8 mouse cellular contexts compared by ENCODE assay signal in genomic region chr11:115933108-115933746, GRCm38 (mm10). TPM values are rescaled to one million over a fixed set of nuclear protein-coding genes. Genes with fewer than 3 reads are reported as not detected.
DNase-seq lines count a peak whose midpoint lies in the region; ATAC-seq and TF ChIP-seq lines count a peak whose summit lies in the region.

TSS of gene Sap30bp (plus strand) at chr11:115933282.
TSS of gene Recql5 (minus strand) at chr11:115933477.

- no peak for TF ChIP-seq CTCF in ES-Bruce4 (IDR thresholded peaks at IDR 0.05; ENCODE audit: low read depth, low read length)
- no peak for TF ChIP-seq CTCF in liver, postnatal 0 days (IDR thresholded peaks at IDR 0.05; ENCODE audit: low read depth)

- H3K4me2 ChIP-seq in forebrain, embryonic 13.5 days, result peak within 1 kb of the TSS; percentile 93
- peak within 1 kb of the TSS; percentile 89 for H3K4me2 ChIP-seq in liver, postnatal 0 days (ENCODE audit: low read depth, low read length)
- H3K4me2 ChIP-seq in neural tube, embryonic 14.5 days (ENCODE audit: low read depth, low read length), result peak within 1 kb of the TSS; percentile 95

- H3K9ac ChIP-seq in ES-Bruce4 (ENCODE audit: low read depth, poor library complexity, severe bottlenecking), result peak within 1 kb of the TSS; percentile 78
- H3K9ac ChIP-seq in forebrain, embryonic 13.5 days, result peak within 1 kb of the TSS; percentile 74
- peak within 1 kb of the TSS; percentile 82 for H3K9ac ChIP-seq in liver, postnatal 0 days (replicated peaks)
- peak within 1 kb of the TSS; percentile 64 for H3K9ac ChIP-seq in neural tube, embryonic 14.5 days (replicated peaks; ENCODE audit: low read depth, low read length)

- H3K36me3 ChIP-seq in ES-Bruce4 (ENCODE audit: control insufficient read depth, insufficient read depth, low read length, poor library complexity, severe bottlenecking), result peaks cover 26% of the 10 kb centered on the region
- peaks cover 40% of the 10 kb centered on the region for H3K36me3 ChIP-seq in forebrain, embryonic 13.5 days (ENCODE audit: poor library complexity, severe bottlenecking)
- peaks cover 22% of the 10 kb centered on the region for H3K36me3 ChIP-seq in liver, postnatal 0 days (replicated peaks; ENCODE audit: insufficient read depth, low read length)
- H3K36me3 ChIP-seq in neural tube, embryonic 14.5 days (ENCODE audit: control insufficient read depth, insufficient read depth, low read length), result peaks cover 4% of the 10 kb centered on the region

- WGBS in forebrain, embryonic 13.5 days, result under 1% methylated on average over 28 of the region's 28 CpGs
- WGBS in large intestine, adult 2 months, result under 1% methylated on average over 28 of the region's 28 CpGs
- WGBS in liver, postnatal 0 days (ENCODE audit: insufficient replicate concordance), result under 1% methylated on average over 28 of the region's 28 CpGs
- under 1% methylated on average over 28 of the region's 28 CpGs for WGBS in neural tube, embryonic 14.5 days

- DNase-seq in heart, postnatal 10 days, result peak; percentile 98 to 99
- peak; percentile 97 for DNase-seq in large intestine, adult 2 months (ENCODE audit: low read depth, low spot score)
- DNase-seq in liver, postnatal 0 days, result peak; percentile 98
- peak; percentile 97 for DNase-seq in testis, postnatal 10 days (ENCODE audit: low spot score)

- no peak for TF ChIP-seq EP300 in ES-Bruce4 (IDR thresholded peaks at IDR 0.05; ENCODE audit: insufficient read depth, low read depth, low read length)
- peak; percentile 38; the same call in 1 of the 2 replicates for TF ChIP-seq EP300 in liver, postnatal 0 days (IDR thresholded peaks at IDR 0.05; ENCODE audit: low read depth)

- peak; percentile 90; the same call in 1 of the 2 replicates for ATAC-seq in cerebellum, adult (ENCODE audit: insufficient number of reproducible peaks, low FRiP score, low TSS enrichment)
- ATAC-seq in forebrain, embryonic 13.5 days, result peak; percentile 100
- ATAC-seq in liver, postnatal 0 days, result peak; percentile 100
- ATAC-seq in neural tube, embryonic 14.5 days (ENCODE audit: low read depth), result peak; percentile 98

- H3K4me3 ChIP-seq in ES-Bruce4 (ENCODE audit: low read depth, low read length), result peak within 1 kb of the TSS; percentile 97
- H3K4me3 ChIP-seq in forebrain, embryonic 13.5 days, result peak within 1 kb of the TSS; percentile 68
- H3K4me3 ChIP-seq in liver, postnatal 0 days (ENCODE audit: low read depth, low read length), result peak within 1 kb of the TSS; percentile 88
- H3K4me3 ChIP-seq in neural tube, embryonic 14.5 days (ENCODE audit: low read depth, low read length), result peak within 1 kb of the TSS; percentile 64

- intact Hi-C loops in heart, postnatal 10 days (cut with DNase I), result no loop called here

- no peaks in the 10 kb centered on the region for H3K27me3 ChIP-seq in ES-Bruce4 (ENCODE audit: control insufficient read depth, insufficient read depth, low read length, poor library complexity, severe bottlenecking)
- H3K27me3 ChIP-seq in forebrain, embryonic 13.5 days, result no peaks in the 10 kb centered on the region
- H3K27me3 ChIP-seq in liver, postnatal 0 days (ENCODE audit: insufficient read depth, low read length), result no peaks in the 10 kb centered on the region
- H3K27me3 ChIP-seq in neural tube, embryonic 14.5 days (ENCODE audit: control insufficient read depth, insufficient read depth, low read length), result no peaks in the 10 kb centered on the region

- H3K27ac ChIP-seq in ES-Bruce4 (ENCODE audit: insufficient read depth, low read length), result no peak within 1 kb of the TSS
- no peak within 1 kb of the TSS for H3K27ac ChIP-seq in forebrain, embryonic 13.5 days
- peak within 1 kb of the TSS; percentile 52 for H3K27ac ChIP-seq in liver, postnatal 0 days (ENCODE audit: low read depth)
- H3K27ac ChIP-seq in neural tube, embryonic 14.5 days (ENCODE audit: low read depth, low read length), result peak within 1 kb of the TSS; percentile 45; the same call in 1 of the 2 replicates

- no peaks in the 10 kb centered on the region for H3K4me1 ChIP-seq in ES-Bruce4 (ENCODE audit: control insufficient read depth, insufficient read depth, low read length)
- peaks cover 28% of the 10 kb centered on the region for H3K4me1 ChIP-seq in forebrain, embryonic 13.5 days
- peaks cover 18% of the 10 kb centered on the region for H3K4me1 ChIP-seq in liver, postnatal 0 days (ENCODE audit: insufficient read depth)
- peaks cover 13% of the 10 kb centered on the region for H3K4me1 ChIP-seq in neural tube, embryonic 14.5 days (ENCODE audit: control insufficient read depth, insufficient read depth, low read length)

- H3K9me3 ChIP-seq in ES-Bruce4 (replicated peaks; ENCODE audit: control insufficient read depth, insufficient read depth, low read length, poor library complexity, severe bottlenecking), result no peaks in the 10 kb centered on the region
- H3K9me3 ChIP-seq in forebrain, embryonic 13.5 days (replicated peaks), result no peaks in the 10 kb centered on the region
- no peaks in the 10 kb centered on the region for H3K9me3 ChIP-seq in liver, postnatal 0 days (ENCODE audit: low read length)
- H3K9me3 ChIP-seq in neural tube, embryonic 14.5 days (ENCODE audit: control insufficient read depth, low read length), result no peaks in the 10 kb centered on the region

- TF ChIP-seq POLR2A in ES-Bruce4 (IDR thresholded peaks at IDR 0.05; ENCODE audit: insufficient read depth, low read length), result no peak

RNA-seq across cellular contexts. Expression of gene Sap30bp, which starts in this region (rescaled TPM):
- 51.1 and 55.9 TPM in 2 replicates for polyA plus RNA-seq in ES-Bruce4 (2011; ENCODE audit: insufficient read depth, insufficient read length, low read depth, missing spikeins)
- 56.1 and 62.4 TPM in 2 replicates for polyA plus RNA-seq in forebrain, embryonic 13.5 days (2015; fragmentation: Nextera tagmentation; extraction: Ambion mirVana)
- 10 to 100 TPM; 26.6 to 26.7 TPM for total RNA-seq in heart, postnatal 10 days (2021)
- polyA plus RNA-seq in large intestine, adult 2 months (2012; rRNA removed), result 17.3 and 20.7 TPM in 2 replicates
- 12.7 and 15.4 TPM in 2 replicates for polyA plus RNA-seq in liver, postnatal 0 days (2015; fragmentation: Nextera tagmentation; extraction: Ambion mirVana)
- polyA plus RNA-seq in neural tube, embryonic 14.5 days (2014; fragmentation: Nextera tagmentation; extraction: Ambion mirVana), result 40.1 and 45.5 TPM in 2 replicates

RNA-seq across cellular contexts. Expression of gene Recql5, which starts in this region (rescaled TPM):
- polyA plus RNA-seq in ES-Bruce4 (2011; ENCODE audit: insufficient read depth, insufficient read length, low read depth, missing spikeins), result 20.0 and 22.6 TPM in 2 replicates
- polyA plus RNA-seq in forebrain, embryonic 13.5 days (2015; fragmentation: Nextera tagmentation; extraction: Ambion mirVana), result 24.4 and 29.6 TPM in 2 replicates
- total RNA-seq in heart, postnatal 10 days (2021), result 10 to 100 TPM in 1 of 2 experiments, 1 to 10 TPM in 1; 8.3 to 10.9 TPM
- 16.0 and 16.5 TPM in 2 replicates for polyA plus RNA-seq in large intestine, adult 2 months (2012; rRNA removed)
- 4.2 and 6.1 TPM in 2 replicates for polyA plus RNA-seq in liver, postnatal 0 days (2015; fragmentation: Nextera tagmentation; extraction: Ambion mirVana)
- 15.3 and 19.9 TPM in 2 replicates for polyA plus RNA-seq in neural tube, embryonic 14.5 days (2014; fragmentation: Nextera tagmentation; extraction: Ambion mirVana)

Comparison
In these comparisons a context has a peak if more than half of its experiments do, and no peak if none do; other contexts are left out.
1. H3K27ac ChIP-seq: peak in liver, postnatal 0 days (single experiment) and neural tube, embryonic 14.5 days (single experiment); none in ES-Bruce4 (single experiment) and forebrain, embryonic 13.5 days (single experiment).
2. Peak in every context shown above with its lines, with median percentiles within 50 percentile points of each other: H3K4me3 ChIP-seq, H3K9ac ChIP-seq, ATAC-seq, H3K4me2 ChIP-seq and DNase-seq.